Mouse (Mus musculus) lung, postnatal 0 days (tissue): ENCODE measurements at regions not wholly inside any gene's neighbourhood (a gene's known extent, or its start where the extent isn't known, plus 50 kb on each side); places are given as distances from the start of the nearest gene placed in this dataset.

Experiments used
- CTCF ChIP-seq: IDR thresholded peaks from 2 replicates; pipeline ENCODE4 v1.5.1; 2016; ENCODE audit warnings: antibody characterized with exemption, mild to moderate bottlenecking
- EP300 ChIP-seq: IDR thresholded peaks from 2 replicates; pipeline ENCODE4 v1.6.1; 2016; ENCODE audit warnings: antibody characterized with exemption, mild to moderate bottlenecking, control low read depth

- TF ChIP-seq CTCF: no peak
- no peak for TF ChIP-seq EP300
Measured at GRCm38 (mm10) chr13:53642557-53642956, 169.7 kb upstream of the Msx2 start.
